Mouse (Mus musculus) embryonic facial prominence, embryonic 10.5 days (tissue): ENCODE data around the gene Ptms. TPM values are rescaled to one million over a fixed set of nuclear protein-coding genes. Genes with fewer than 3 reads are reported as not detected.

ENCODE experiments used
- polyA plus RNA-seq: library from polyadenylated mRNA; unstranded; fragments of >200 nt; fragmentation: Nextera tagmentation; extraction: Ambion mirVana; gene quantifications from 2 replicates; pipeline ENCODE4 v1.2.1, GENCODE M21; 2016

Gene Ptms
- polyA plus RNA-seq, 1 experiment from 2014 or later, result 213 TPM

Other genes starting within 250 kb of the Ptms start
- 233 and 257 TPM in 2 replicates for gene Emg1, start 207.9 kb downstream of the Ptms start, polyA plus RNA-seq
- 473 and 496 TPM in 2 replicates for gene Phb2, start 207.8 kb downstream of the Ptms start, polyA plus RNA-seq
- 9.3 and 10.4 TPM in 2 replicates for gene Ptpn6, start 181.4 kb downstream of the Ptms start, polyA plus RNA-seq
- 425 and 454 TPM in 2 replicates for gene Grcc10, start 178.7 kb downstream of the Ptms start, polyA plus RNA-seq
- gene Gm45234, start 164.1 kb downstream of the Ptms start, polyA plus RNA-seq, result not detected in 2 replicates
- 12.6 and 15.2 TPM in 2 replicates for gene Atn1, start 163.6 kb downstream of the Ptms start, polyA plus RNA-seq
- 2.3 and 2.4 TPM in 2 replicates for gene Eno2, start 150.4 kb downstream of the Ptms start, polyA plus RNA-seq
- gene Lrrc23, start 140.4 kb downstream of the Ptms start, polyA plus RNA-seq, result 0.50 and 0.74 TPM in 2 replicates
- 7.1 and 8.3 TPM in 2 replicates for gene Spsb2, start 111.4 kb downstream of the Ptms start, polyA plus RNA-seq
- 829 and 899 TPM in 2 replicates for gene Tpi1, start 105.8 kb downstream of the Ptms start, polyA plus RNA-seq
- gene Usp5, start 90.6 kb downstream of the Ptms start, polyA plus RNA-seq, result 191 and 212 TPM in 2 replicates
- 225 and 238 TPM in 2 replicates for gene Cdca3, start 90.6 kb downstream of the Ptms start, polyA plus RNA-seq
- 0.60 and 0.97 TPM in 2 replicates for gene Gnb3, start 79.8 kb downstream of the Ptms start, polyA plus RNA-seq
- 12.2 and 17.0 TPM in 2 replicates for gene P3h3, start 62.4 kb downstream of the Ptms start, polyA plus RNA-seq
- 1.3 and 1.4 TPM in 2 replicates for gene Gpr162, start 56.1 kb downstream of the Ptms start, polyA plus RNA-seq
- gene Cd4, start 31.9 kb downstream of the Ptms start, polyA plus RNA-seq, result not detected in 2 replicates
- gene Lag3, start 8.4 kb downstream of the Ptms start, polyA plus RNA-seq, result 1.2 and 1.6 TPM in 2 replicates
- gene Mlf2, start 11.3 kb upstream of the Ptms start, polyA plus RNA-seq, result 390 and 408 TPM in 2 replicates
- gene Cops7a, start 45.4 kb upstream of the Ptms start, polyA plus RNA-seq, result 137 and 146 TPM in 2 replicates
- 0.82 and 1.1 TPM in 2 replicates for gene Pianp, start 76.6 kb upstream of the Ptms start, polyA plus RNA-seq
- 9.4 and 11.0 TPM in 2 replicates for gene Zfp384, start 89.0 kb upstream of the Ptms start, polyA plus RNA-seq
- 125 and 137 TPM in 2 replicates for gene Ing4, start 119.7 kb upstream of the Ptms start, polyA plus RNA-seq
- gene Acrbp, start 129.6 kb upstream of the Ptms start, polyA plus RNA-seq, result 15.9 and 17.8 TPM in 2 replicates
- gene Lpar5, start 147.8 kb upstream of the Ptms start, polyA plus RNA-seq, result 0.10 and 0.21 TPM in 2 replicates
- gene Chd4, start 175.9 kb upstream of the Ptms start, polyA plus RNA-seq, result 102 and 105 TPM in 2 replicates
- 94.1 and 99.4 TPM in 2 replicates for gene Nop2, start 211.8 kb upstream of the Ptms start, polyA plus RNA-seq
- 11.0 and 11.1 TPM in 2 replicates for gene Iffo1, start 225.1 kb upstream of the Ptms start, polyA plus RNA-seq
- gene Gapdh, start 246.4 kb upstream of the Ptms start, polyA plus RNA-seq, result 2,731 and 2,955 TPM in 2 replicates